Mouse (Mus musculus) hindbrain, embryonic 10.5 days (tissue): ENCODE results near the gene Mrps27. TPM values are rescaled to one million over a fixed set of nuclear protein-coding genes. Genes with fewer than 3 reads are reported as not detected.

Experiments used
- DNase-seq: peaks from one replicate; pipeline ENCODE4 v3.0.0-alpha.2; 2017; ENCODE audit warnings: low spot score
- H3K27ac ChIP-seq: fragments of 300-500 bp; sonication (generic); 2 replicates; pipeline ENCODE4 v1.5.1; 2016; ENCODE audit warnings: mild to moderate bottlenecking, moderate library complexity
- H3K27me3 ChIP-seq: fragments of 300-500 bp; sonication (generic); 2 replicates; pipeline ENCODE4 v1.6.1; 2016; ENCODE audit warnings: mild to moderate bottlenecking; ENCODE audit not compliant: poor library complexity, insufficient read depth, severe bottlenecking
- H3K36me3 ChIP-seq: fragments of 300-500 bp; sonication (generic); 2 replicates; pipeline ENCODE4 v1.6.1; 2016; ENCODE audit warnings: mild to moderate bottlenecking, moderate library complexity
- H3K4me1 ChIP-seq: fragments of 300-500 bp; sonication (generic); replicated peaks from 2 replicates; pipeline ENCODE4 v1.6.1; 2016; ENCODE audit warnings: mild to moderate bottlenecking
- H3K4me3 ChIP-seq: fragments of 300-500 bp; sonication (generic); 2 replicates; pipeline ENCODE4 v1.5.1; 2016; ENCODE audit warnings: mild to moderate bottlenecking, moderate library complexity
- H3K9me3 ChIP-seq: fragments of 300-500 bp; sonication (generic); 2 replicates; pipeline ENCODE4 v1.6.1; 2016; ENCODE audit warnings: mild to moderate bottlenecking, moderate library complexity
- WGBS: fragments of 180-500 bp; shearing (Covaris S2); methylation state at CpG from one replicate; pipeline ENCODE4 v1.1.7; 2016; 5-methylcytosine and 5-hydroxymethylcytosine counted together
- polyA plus RNA-seq: library from polyadenylated mRNA; unstranded; fragments of >200 nt; fragmentation: Nextera tagmentation; extraction: Ambion mirVana; gene quantifications from 2 replicates; pipeline ENCODE4 v1.2.1, GENCODE M21; 2016

The Mrps27 gene
- polyA plus RNA-seq, 1 experiment from 2014 or later: 68.3 TPM

DNA sequence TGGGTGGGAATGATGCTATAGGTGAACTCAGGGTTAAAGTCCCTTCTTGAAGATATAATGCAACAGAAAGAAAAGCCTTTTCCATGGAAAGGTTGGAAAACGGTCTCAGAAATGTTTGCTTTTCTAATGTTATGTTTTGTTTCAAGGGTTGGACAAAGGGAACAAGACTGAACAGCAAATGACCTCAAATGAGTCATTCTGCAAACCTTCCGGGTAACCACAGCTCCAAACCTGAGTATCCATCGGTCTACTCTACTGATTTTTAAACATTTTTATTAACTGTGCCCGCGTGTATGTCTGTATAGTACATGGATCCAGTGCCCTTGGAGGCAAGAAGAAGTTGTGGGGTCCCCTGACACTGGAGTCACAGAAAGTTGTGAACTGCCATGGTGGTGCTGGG is 94.8 kb downstream of the Mrps27 start:
- no peak for DNase-seq
- Histone ChIP-seq H3K27me3 (no peaks in the 10 kb centered on the region), H3K4me1 (peaks cover 39% of the 10 kb centered on the region), H3K27ac (no peak overlapping the region), H3K9me3 (no peaks in the 10 kb centered on the region), H3K36me3 (peaks cover 88% of the 10 kb centered on the region), H3K4me3 (no peak overlapping the region)
- WGBS: 97% methylated on average over 5 of the region's 5 CpGs

DNA sequence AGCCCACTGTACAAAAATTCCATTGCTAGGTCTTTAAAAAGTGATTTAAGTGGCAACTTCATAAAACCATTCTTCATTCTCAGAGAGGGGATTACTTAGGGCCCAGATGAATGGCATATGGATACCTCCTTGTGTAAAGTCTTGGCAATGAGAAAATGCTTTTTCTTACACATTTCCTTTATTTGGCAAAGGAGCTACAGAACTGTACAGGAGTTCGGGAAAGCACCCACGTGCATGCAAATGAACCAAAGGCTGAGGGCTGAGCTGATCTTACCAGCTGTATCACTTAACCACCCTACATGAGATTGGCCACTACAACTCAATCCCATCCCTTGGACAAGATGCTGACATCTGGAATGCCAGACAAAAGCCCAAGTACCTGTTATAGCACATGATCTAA is 95.6 kb downstream of the Mrps27 start:
- 97% methylated on average over 2 of the region's 2 CpGs for WGBS
- Histone ChIP-seq H3K27ac (no peak overlapping the region), H3K4me3 (no peak overlapping the region), H3K27me3 (no peaks in the 10 kb centered on the region), H3K36me3 (peaks cover 79% of the 10 kb centered on the region), H3K9me3 (no peaks in the 10 kb centered on the region), H3K4me1 (peaks cover 47% of the 10 kb centered on the region)
- DNase-seq: no peak

DNA sequence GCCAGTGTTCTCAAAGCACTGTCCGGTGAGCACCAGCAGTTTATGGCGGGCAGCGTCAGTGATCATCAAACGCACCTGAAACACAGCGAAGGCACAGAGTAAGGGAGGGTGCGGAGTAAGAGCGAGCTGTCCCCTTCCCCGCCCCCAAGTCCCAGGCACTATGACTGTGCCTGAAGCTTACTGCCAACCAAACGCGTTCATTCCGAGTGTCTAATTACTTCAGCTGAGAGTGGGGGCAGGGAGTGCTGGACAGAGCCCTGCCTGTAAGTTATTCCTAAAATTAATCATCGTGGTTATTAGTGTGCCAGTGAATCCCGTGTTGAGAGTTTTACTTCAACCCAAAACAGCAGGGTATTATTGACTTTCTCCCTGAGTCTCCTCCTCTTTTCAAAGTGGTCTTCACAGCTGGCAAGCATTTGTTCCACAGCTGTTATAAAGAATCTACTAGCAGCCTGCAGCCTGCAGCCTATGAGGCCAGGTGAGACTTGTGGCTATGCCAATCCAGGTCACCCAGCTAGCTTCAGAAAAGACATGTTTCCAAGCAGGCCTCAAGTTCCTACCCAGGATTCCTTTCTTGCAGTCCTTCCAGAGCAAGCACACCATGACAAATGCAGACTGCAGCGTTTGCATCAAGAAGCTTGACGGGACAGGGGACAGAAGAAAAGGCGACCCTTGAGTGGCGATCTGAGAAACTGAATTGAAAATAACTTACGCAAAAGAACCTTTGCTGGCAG is 97.3 kb downstream of the Mrps27 start:
- WGBS: 46% methylated on average over 18 of the region's 18 CpGs
- peak overlapping the region; percentile 93 for H3K27ac ChIP-seq
- H3K36me3 ChIP-seq: peaks cover 63% of the 10 kb centered on the region
- H3K9me3 ChIP-seq: no peaks in the 10 kb centered on the region
- peak; percentile 57 for DNase-seq
- H3K4me1 ChIP-seq: peaks cover 64% of the 10 kb centered on the region
- no peaks in the 10 kb centered on the region for H3K27me3 ChIP-seq
- peak overlapping the region; percentile 60 for H3K4me3 ChIP-seq

DNA sequence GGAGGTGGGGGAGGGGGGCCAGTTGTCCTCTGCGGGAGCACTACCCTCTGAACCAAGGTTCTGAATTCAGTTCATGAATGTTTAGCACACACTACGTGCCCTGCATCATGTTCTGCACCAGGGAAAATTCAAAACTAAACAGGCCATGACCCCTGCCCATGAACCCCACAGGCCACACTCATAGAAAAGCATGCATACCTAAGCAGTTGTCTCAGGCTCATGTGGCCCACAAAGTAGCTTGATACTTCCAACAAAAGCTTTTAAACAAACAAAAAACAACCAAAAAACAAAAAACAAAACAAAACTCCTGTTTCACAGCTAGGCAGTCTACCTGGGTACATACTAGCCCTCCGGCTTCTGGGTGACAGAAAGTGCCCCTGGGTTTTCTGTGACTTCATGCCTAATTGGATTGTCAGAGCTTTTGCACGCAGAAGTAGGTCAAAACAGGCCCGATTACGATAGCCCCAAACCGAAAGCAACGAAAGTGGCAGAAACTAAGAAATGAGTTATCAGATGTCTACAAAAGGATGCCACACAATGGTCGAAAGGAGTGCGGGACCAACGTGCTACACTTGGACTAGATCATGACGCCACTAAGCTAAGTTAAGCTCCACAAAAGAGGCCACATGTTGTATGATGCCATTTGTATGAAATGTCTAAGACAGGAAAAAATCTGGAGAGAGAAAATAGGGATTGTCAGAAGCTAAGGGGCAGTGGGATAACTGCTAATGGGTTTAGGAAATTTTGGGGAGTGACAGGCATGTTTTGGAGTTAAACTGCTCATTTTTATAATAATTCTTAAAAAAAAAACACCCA is 98.1 kb downstream of the Mrps27 start:
- WGBS: 39% methylated on average over 12 of the region's 12 CpGs
- DNase-seq: no peak
- Histone ChIP-seq H3K36me3 (peaks cover 55% of the 10 kb centered on the region), H3K9me3 (no peaks in the 10 kb centered on the region), H3K4me1 (peaks cover 71% of the 10 kb centered on the region), H3K27me3 (no peaks in the 10 kb centered on the region), H3K27ac (peak overlapping the region; percentile 93), H3K4me3 (peak overlapping the region; percentile 60)

DNA sequence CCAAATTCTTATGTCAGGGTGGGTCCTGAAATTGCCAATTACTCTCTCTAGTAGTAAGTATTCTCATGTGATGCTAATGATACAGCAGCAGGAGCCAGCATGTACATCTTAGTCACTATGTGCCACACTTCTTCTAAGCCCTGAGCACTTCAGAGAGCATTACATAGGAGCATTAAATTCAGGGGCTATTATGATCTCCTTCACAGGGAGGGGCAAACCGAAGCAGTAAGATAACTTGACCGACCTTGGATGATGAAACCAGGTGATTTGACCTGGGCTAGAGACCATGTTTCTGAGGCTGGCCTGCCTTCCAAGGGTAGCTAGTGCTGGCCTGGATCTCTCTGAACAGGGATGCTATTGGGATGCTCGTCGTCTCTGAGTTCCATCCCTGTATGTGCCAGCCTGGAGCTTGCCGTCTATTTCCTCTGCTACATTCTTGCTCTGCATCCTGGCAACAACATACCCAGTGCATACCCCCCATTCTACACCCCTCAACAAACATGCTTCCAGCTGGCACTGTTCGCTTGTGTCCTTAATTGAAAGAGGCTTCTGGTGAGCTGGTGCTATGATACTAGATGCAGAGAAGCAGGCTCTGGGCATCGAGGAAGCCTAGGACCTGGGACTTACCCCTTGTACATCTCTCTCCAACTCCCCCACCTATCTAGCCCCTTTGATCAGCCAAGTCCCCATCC is 99.0 kb downstream of the Mrps27 start:
- 35% methylated on average over 7 of the region's 7 CpGs for WGBS
- H3K27ac ChIP-seq: peak overlapping the region; percentile 93
- no peaks in the 10 kb centered on the region for H3K9me3 ChIP-seq
- DNase-seq: peak; percentile 45
- peak overlapping the region; percentile 60 for H3K4me3 ChIP-seq
- H3K36me3 ChIP-seq: peaks cover 45% of the 10 kb centered on the region
- no peaks in the 10 kb centered on the region for H3K27me3 ChIP-seq
- peaks cover 81% of the 10 kb centered on the region for H3K4me1 ChIP-seq

DNA sequence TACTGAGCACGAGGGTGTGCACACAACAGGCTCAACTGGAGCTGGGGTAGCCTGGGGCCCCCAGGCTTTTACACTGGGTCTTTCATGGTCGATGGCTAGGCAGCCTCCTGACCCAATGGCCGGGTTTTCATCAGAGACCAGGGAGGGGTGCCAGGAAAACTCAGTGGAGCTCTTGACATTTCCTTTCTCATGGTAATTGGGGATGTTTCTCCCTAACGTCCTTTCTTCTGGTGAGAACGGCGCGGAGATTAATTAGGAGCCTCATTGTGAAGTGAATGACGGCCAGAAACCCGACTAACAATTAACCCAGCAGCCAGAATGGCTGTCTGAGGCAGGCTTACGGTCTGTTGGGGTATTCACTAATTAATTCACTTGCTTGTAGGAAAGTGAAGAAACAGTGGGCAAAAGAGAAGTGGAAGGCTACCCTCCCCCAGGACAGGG is 99.9 kb downstream of the Mrps27 start:
- DNase-seq: peak; percentile 85
- peaks cover 89% of the 10 kb centered on the region for H3K4me1 ChIP-seq
- peak overlapping the region; percentile 93 for H3K27ac ChIP-seq
- no peaks in the 10 kb centered on the region for H3K27me3 ChIP-seq
- H3K36me3 ChIP-seq: peaks cover 42% of the 10 kb centered on the region
- H3K9me3 ChIP-seq: no peaks in the 10 kb centered on the region
- WGBS: 9% methylated on average over 10 of the region's 10 CpGs
- H3K4me3 ChIP-seq: peak overlapping the region; percentile 60

DNA sequence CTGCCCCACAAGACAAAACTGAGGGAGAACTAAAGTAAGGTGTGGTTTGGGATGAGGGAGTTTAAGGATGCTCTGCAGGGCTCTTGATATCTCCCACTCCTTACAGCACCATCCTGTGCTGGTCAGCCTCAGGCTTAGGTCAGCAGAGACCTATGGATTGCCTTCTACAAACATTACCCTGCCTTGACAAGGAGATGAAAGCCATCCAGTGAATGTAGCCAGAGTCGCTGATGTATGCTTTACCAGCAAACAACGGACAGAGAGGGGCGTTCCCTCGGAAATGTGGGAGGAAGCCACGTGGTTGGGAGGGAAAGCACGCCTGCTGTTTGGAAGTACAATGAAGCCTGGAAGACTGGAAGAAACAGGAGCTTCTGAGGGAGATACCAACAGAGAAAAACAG is 100.3 kb downstream of the Mrps27 start:
- Histone ChIP-seq H3K4me1 (peaks cover 94% of the 10 kb centered on the region), H3K27ac (peak overlapping the region; percentile 93), H3K9me3 (no peaks in the 10 kb centered on the region), H3K27me3 (no peaks in the 10 kb centered on the region), H3K36me3 (peaks cover 41% of the 10 kb centered on the region), H3K4me3 (peak overlapping the region; percentile 60)
- peak; percentile 85 for DNase-seq
- WGBS: 1% methylated on average over 6 of the region's 6 CpGs

DNA sequence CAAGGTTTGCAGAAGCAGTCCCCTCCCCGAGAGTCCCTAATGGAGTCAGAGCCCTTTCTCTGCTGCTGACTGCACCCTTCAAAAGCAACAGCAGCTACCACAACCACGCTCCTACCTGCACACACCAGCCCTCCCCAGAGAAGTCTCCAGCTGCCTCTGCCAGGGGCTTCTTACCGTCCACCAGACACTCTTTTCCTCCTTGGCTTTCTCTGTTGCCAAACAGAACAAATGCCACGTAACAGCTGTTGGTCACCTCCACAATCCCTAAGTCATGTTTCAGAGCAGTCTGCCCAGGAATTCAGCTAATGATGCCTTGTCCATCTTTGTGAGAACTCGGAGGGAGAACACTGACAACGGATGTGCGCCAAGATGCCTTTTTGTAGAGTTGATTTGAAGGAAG is 102.4 kb downstream of the Mrps27 start:
- Histone ChIP-seq H3K27me3 (no peaks in the 10 kb centered on the region), H3K36me3 (peaks cover 32% of the 10 kb centered on the region), H3K27ac (peak overlapping the region; percentile 93), H3K4me1 (peaks cover 94% of the 10 kb centered on the region), H3K4me3 (peak overlapping the region; percentile 60), H3K9me3 (no peaks in the 10 kb centered on the region)
- DNase-seq: peak; percentile 18
- WGBS: 48% methylated on average over 7 of the region's 7 CpGs

DNA sequence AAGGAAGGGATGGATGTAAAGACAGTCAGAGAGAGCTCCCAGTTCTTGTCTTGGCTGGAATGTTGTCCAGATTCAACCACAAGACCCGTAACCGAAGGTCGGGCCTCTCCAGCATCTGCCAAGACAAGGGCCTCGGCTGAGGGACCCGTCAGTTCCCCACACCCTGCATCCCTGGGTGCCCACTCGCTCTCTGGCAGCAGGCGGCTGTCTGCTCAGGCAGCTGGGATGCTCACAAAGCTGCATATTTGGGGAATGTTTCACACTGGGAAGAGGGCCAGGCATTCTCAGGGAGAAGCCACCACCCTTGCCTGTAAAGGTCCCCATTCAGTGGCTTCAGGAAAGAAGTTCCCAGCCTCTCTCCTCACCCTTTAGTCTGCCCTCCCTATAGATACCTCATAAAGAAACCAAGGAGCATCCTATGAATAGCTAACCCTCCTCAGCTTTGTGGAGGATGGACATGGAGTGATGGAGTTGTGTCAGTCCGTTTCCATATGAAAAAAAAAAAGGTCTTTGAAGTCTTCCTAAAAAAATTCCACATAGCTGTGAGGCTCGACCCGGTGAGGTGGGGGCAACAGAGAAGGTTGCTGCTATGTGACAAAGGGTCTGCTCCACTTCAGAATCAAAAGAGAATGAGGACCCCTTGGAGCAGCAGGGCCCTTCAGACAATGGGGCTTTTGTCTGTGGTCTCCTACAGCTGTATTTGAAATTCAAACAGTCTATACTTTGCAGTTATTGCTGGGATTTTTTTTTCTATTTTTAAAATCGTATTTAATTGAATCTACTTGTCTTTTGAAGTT is 103.0 kb downstream of the Mrps27 start:
- DNase-seq: peak; percentile 53
- H3K4me3 ChIP-seq: peak overlapping the region; percentile 60
- 21% methylated on average over 11 of the region's 11 CpGs for WGBS
- peak overlapping the region; percentile 93 for H3K27ac ChIP-seq
- H3K27me3 ChIP-seq: no peaks in the 10 kb centered on the region
- H3K36me3 ChIP-seq: peaks cover 34% of the 10 kb centered on the region
- peaks cover 88% of the 10 kb centered on the region for H3K4me1 ChIP-seq
- no peaks in the 10 kb centered on the region for H3K9me3 ChIP-seq

DNA sequence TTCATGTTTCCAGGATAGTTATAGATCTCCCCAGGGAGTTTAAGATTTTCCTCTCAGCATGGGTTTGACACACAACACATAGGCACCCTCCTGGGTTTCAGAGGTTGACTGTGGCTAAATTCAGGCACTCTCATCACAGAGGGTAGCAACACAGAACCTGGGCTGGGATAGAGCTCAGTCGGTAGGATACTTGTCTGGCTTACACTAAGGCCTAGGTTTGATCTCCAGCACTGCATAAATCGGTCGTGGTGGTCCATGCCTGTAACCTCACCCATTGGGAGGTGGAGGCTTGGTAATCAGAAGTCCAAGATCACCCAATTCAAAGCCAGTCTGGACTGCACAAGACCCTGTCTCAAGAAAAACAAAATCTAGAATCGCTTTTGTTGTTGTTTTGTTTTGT is 103.7 kb downstream of the Mrps27 start:
- Histone ChIP-seq H3K4me1 (peaks cover 81% of the 10 kb centered on the region), H3K27me3 (no peaks in the 10 kb centered on the region), H3K4me3 (no peak overlapping the region), H3K9me3 (no peaks in the 10 kb centered on the region), H3K36me3 (peaks cover 38% of the 10 kb centered on the region), H3K27ac (peak overlapping the region; percentile 93)
- DNase-seq: peak; percentile 30
- 32% methylated on average over 4 of the region's 4 CpGs for WGBS

DNA sequence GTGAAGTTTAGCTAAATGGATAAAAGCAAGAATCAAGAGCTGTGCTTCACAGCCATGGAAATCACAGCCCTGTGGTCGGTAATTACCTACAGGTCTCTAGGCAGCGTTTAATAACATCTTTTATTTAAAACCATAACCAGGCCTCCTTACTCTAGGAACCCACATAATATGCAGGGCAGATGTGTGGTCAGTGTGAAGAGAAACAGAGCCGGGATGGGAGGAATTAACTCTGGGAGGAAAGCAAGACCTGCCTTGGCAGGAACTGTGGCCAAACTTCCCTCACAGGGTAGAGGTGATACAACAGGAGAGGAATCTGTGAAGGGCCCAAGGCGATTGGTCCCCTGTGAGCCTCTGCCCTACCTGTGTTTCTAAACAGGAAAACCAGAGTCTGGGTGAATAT is 105.0 kb downstream of the Mrps27 start:
- Histone ChIP-seq H3K27me3 (no peaks in the 10 kb centered on the region), H3K4me1 (peaks cover 68% of the 10 kb centered on the region), H3K36me3 (peaks cover 32% of the 10 kb centered on the region), H3K27ac (peak overlapping the region; percentile 93), H3K9me3 (no peaks in the 10 kb centered on the region), H3K4me3 (no peak overlapping the region)
- no peak for DNase-seq
- WGBS: 88% methylated on average over 4 of the region's 4 CpGs

DNA sequence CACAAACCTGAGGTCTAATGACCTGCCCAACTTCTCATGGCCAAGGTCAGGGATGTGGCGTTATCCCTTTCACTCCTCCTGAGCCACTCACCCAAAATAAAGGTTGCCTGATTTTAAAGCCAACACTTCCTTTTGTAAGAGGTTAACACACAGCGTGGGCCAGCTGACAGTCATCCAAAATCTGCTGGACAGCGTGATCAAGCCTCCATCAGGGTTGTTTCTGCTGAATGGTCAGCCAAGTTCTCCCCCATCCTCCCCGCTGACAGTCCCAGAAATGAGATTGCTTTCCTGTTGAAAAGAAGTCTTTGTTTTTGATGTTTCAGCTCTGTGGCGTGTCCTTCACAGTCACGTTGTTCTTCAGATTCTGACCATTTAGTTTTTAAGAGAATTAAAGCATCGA is 106.2 kb downstream of the Mrps27 start:
- H3K27me3 ChIP-seq: no peaks in the 10 kb centered on the region
- H3K27ac ChIP-seq: 0 out of 2 replicates have a peak overlapping the region, but pooled peaks have one; percentile 93
- WGBS: 84% methylated on average over 7 of the region's 7 CpGs
- DNase-seq: no peak
- peaks cover 32% of the 10 kb centered on the region for H3K36me3 ChIP-seq
- H3K9me3 ChIP-seq: no peaks in the 10 kb centered on the region
- H3K4me3 ChIP-seq: no peak overlapping the region
- peaks cover 67% of the 10 kb centered on the region for H3K4me1 ChIP-seq
